Mouse (Mus musculus) NIH3T3 (cell line): ENCODE measurements around the gene Gpr173.
"Not testable (repeated sequence)": the region's sequence is repeated elsewhere in the genome, so short reads cannot be mapped to it uniquely, and the experiment has no call there.

Experiments used
- DNase-seq: peaks from one replicate; pipeline ENCODE4 v3.0.0-alpha.2; 2012; ENCODE audit warnings: low read depth

Gene Gpr173

GRCm38 (mm10) chrX:152368397-152369273 lies at the start of gene Gpr173:
Gene Gpr173, minus strand, starts transcription at chrX:152368704.
- DNase-seq = peak; percentile 75

GRCm38 (mm10) chrX:152403251-152403650 lies 34.7 kb upstream of the Gpr173 start:
- no peak for DNase-seq

- DNase-seq = no peak
Observed at GRCm38 (mm10) chrX:152400096-152400495, 31.6 kb upstream of the Gpr173 start.

GRCm38 (mm10) chrX:152368054-152368396 lies 479 bp downstream of the Gpr173 start:
- DNase-seq = no peak

- peak; percentile 60 for DNase-seq
Observed at GRCm38 (mm10) chrX:152366418-152366817, 2.1 kb downstream of the Gpr173 start.

- peak; percentile 82 for DNase-seq
Observed at GRCm38 (mm10) chrX:152352553-152353153, 15.9 kb downstream of the Gpr173 start.

GRCm38 (mm10) chrX:152347041-152347440 lies 21.5 kb downstream of the Gpr173 start:
- no peak for DNase-seq

- DNase-seq = no peak
Observed at GRCm38 (mm10) chrX:152346587-152346986, 21.9 kb downstream of the Gpr173 start.

- DNase-seq = no peak
Observed at GRCm38 (mm10) chrX:152342903-152343302, 25.6 kb downstream of the Gpr173 start.

GRCm38 (mm10) chrX:152342358-152342901 lies 26.1 kb downstream of the Gpr173 start, which contains the start of gene Tspyl2:
Gene Tspyl2, minus strand, starts transcription at chrX:152342425.
- peak; percentile 96 for DNase-seq

- peak; percentile 32 for DNase-seq
Observed at GRCm38 (mm10) chrX:152341496-152341895, 27.0 kb downstream of the Gpr173 start.

- peak; percentile 95 for DNase-seq
Observed at GRCm38 (mm10) chrX:152336546-152337332, 31.8 kb downstream of the Gpr173 start.

GRCm38 (mm10) chrX:152336123-152336522 lies 32.4 kb downstream of the Gpr173 start:
- DNase-seq = not testable (repeated sequence)

- not testable (repeated sequence) for DNase-seq
Observed at GRCm38 (mm10) chrX:152329400-152329799, 39.1 kb downstream of the Gpr173 start.

- no peak for DNase-seq
Observed at GRCm38 (mm10) chrX:152327689-152328052, 40.8 kb downstream of the Gpr173 start.

- peak; percentile 91 for DNase-seq
Observed at GRCm38 (mm10) chrX:152326996-152327688, 41.4 kb downstream of the Gpr173 start, which contains the start of gene Kantr. Gene Kantr, minus strand, starts transcription at chrX:152327495.

GRCm38 (mm10) chrX:152323584-152323983 lies 44.9 kb downstream of the Gpr173 start:
- peak; percentile 25 for DNase-seq

- DNase-seq = no peak
Observed at GRCm38 (mm10) chrX:152322776-152323175, 45.7 kb downstream of the Gpr173 start.

GRCm38 (mm10) chrX:152320535-152320934 lies 48.0 kb downstream of the Gpr173 start:
- DNase-seq = no peak

- DNase-seq = peak; percentile 58
Observed at GRCm38 (mm10) chrX:152307942-152308341, 60.6 kb downstream of the Gpr173 start.

- DNase-seq = no peak
Observed at GRCm38 (mm10) chrX:152307371-152307770, 61.1 kb downstream of the Gpr173 start.
